Mouse (Mus musculus): ENCODE measurements around the gene Gm44503.

DNA sequence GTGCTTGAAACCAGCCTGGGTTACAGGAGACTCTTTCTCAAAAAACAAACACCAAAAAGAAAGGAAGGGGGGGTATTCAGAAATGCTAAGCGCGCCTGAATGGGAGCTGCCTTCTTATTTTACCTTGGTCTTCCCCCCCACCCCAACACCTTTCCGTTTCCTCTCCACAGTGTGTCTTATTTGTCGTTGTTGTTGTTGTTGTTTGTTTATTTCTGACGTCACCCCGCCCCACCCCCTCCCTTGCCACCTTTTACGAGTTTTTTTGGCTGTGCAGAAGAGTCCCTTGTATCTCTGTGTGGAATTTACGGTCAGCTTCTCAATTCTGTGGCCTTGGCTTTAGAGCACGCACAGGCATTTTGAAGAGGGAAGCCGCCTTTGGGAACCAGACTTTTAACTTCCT lies 87.1 kb downstream of the Gm44503 start:
- TF ChIP-seq CTCF (IDR thresholded peaks at IDR 0.05; ENCODE audit: low read depth, low read length), result no peak
- no peak for TF ChIP-seq POLR2A (IDR thresholded peaks at IDR 0.05; ENCODE audit: extremely low read depth, insufficient read depth, low read length)
